ENCODE assay signal across 9 mouse cellular contexts in the genomic region with DNA sequence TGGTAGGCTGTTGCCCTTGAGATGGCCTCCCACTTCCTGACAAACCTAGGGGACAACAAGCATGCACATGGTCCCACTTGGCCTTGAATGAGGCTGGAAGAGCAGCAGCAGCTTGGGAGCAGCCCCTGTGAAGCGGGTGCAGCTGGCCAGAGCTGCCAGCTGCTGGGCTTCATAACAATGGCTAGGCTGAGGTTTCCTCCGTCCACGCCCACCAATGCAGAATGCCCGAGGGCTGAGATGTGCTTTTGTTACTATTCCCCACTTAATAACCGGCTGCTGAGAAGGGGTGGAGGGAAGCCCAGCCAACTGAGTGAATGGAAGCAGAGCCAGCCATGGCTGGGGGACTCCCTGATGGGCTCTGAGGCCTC.
DNase-seq lines count a peak whose midpoint lies in the region; ATAC-seq and TF ChIP-seq lines count a peak whose summit lies in the region.
"Had no signal": no experiment of that assay in that cellular context is flagged by ENCODE, and none has a peak within 500 bp of the region (broad histone marks: within the 10 kb centered on the region; RNA-seq: fewer than 3 reads in every experiment).

No protein-coding gene starts in this region.

- TF ChIP-seq POLR2A in lung, adult 2 months (IDR thresholded peaks at IDR 0.05; ENCODE audit: borderline replicate concordance, extremely low read depth, low read depth, low read length), result no peak

- DNase-seq in lung, adult 2 months, result no peak
- peak; percentile 77 for DNase-seq in forebrain, embryonic 10.5 days (ENCODE audit: extremely low spot score, low spot score)
- no peak for DNase-seq in T-cell, adult 2 months (ENCODE audit: low spot score)
- DNase-seq in layer of hippocampus, adult 2 months (ENCODE audit: low spot score in 2 of 2), result no peak
- DNase-seq in cerebellum, adult 9-11 months, result no peak
- DNase-seq: right cerebral cortex, postnatal 4 days had no signal

- H3K4me2 ChIP-seq in lung, embryonic 16.5 days (ENCODE audit: low read depth, low read length), result no peak overlapping the region
- H3K4me2 ChIP-seq in limb, embryonic 15.5 days, result no peak overlapping the region
- H3K4me2 ChIP-seq in stomach, embryonic 14.5 days (replicated peaks; ENCODE audit: low read depth, low read length), result no peak overlapping the region

- WGBS in lung, embryonic 16.5 days, result 42% methylated on average over 5 of the region's 5 CpGs
- 33% methylated on average over 5 of the region's 5 CpGs for WGBS in lung, adult 2 months
- WGBS in forebrain, embryonic 10.5 days, result 7% methylated on average over 5 of the region's 5 CpGs
- 37% methylated on average over 5 of the region's 5 CpGs for WGBS in limb, embryonic 15.5 days
- 21% methylated on average over 5 of the region's 5 CpGs for WGBS in stomach, embryonic 14.5 days

- H3K36me3 ChIP-seq in lung, embryonic 16.5 days (ENCODE audit: control insufficient read depth, insufficient read depth, low read length), result no peaks in the 10 kb centered on the region
- H3K36me3 ChIP-seq in forebrain, embryonic 10.5 days (replicated peaks), result no peaks in the 10 kb centered on the region
- H3K36me3 ChIP-seq in limb, embryonic 15.5 days, result no peaks in the 10 kb centered on the region
- no peaks in the 10 kb centered on the region for H3K36me3 ChIP-seq in stomach, embryonic 14.5 days (ENCODE audit: control insufficient read depth, insufficient read depth, low read length)

- no peaks in the 10 kb centered on the region for H3K27me3 ChIP-seq in lung, embryonic 16.5 days (ENCODE audit: control insufficient read depth, insufficient read depth, low read depth, low read length)
- H3K27me3 ChIP-seq in forebrain, embryonic 10.5 days (ENCODE audit: poor library complexity, severe bottlenecking), result peaks cover 6% of the 10 kb centered on the region; the same call in 1 of the 2 replicates
- no peaks in the 10 kb centered on the region for H3K27me3 ChIP-seq in limb, embryonic 15.5 days
- no peaks in the 10 kb centered on the region for H3K27me3 ChIP-seq in stomach, embryonic 14.5 days (ENCODE audit: control insufficient read depth, insufficient read depth, low read length)

- H3K9ac ChIP-seq in lung, embryonic 16.5 days (ENCODE audit: low read length), result no peak overlapping the region
- H3K9ac ChIP-seq in limb, embryonic 15.5 days, result no peak overlapping the region
- no peak overlapping the region for H3K9ac ChIP-seq in stomach, embryonic 14.5 days (replicated peaks; ENCODE audit: low read depth, low read length)

- no peak overlapping the region for H3K27ac ChIP-seq in lung, embryonic 16.5 days (ENCODE audit: low read length)
- H3K27ac ChIP-seq in forebrain, embryonic 10.5 days, result peak overlapping the region; percentile 92
- H3K27ac ChIP-seq in limb, embryonic 15.5 days, result 0 out of 2 replicates have a peak overlapping the region, but pooled peaks have one; percentile 22
- H3K27ac ChIP-seq in stomach, embryonic 14.5 days (ENCODE audit: low read length), result no peak overlapping the region
- no peak overlapping the region for H3K27ac ChIP-seq in layer of hippocampus, adult 2 months

- no peaks in the 10 kb centered on the region for H3K9me3 ChIP-seq in lung, embryonic 16.5 days (ENCODE audit: control insufficient read depth, low read length)
- H3K9me3 ChIP-seq in forebrain, embryonic 10.5 days, result no peaks in the 10 kb centered on the region
- no peaks in the 10 kb centered on the region for H3K9me3 ChIP-seq in limb, embryonic 15.5 days
- no peaks in the 10 kb centered on the region for H3K9me3 ChIP-seq in stomach, embryonic 14.5 days (ENCODE audit: control insufficient read depth, low read depth, low read length)

- peaks cover 23% of the 10 kb centered on the region for H3K4me1 ChIP-seq in lung, embryonic 16.5 days (replicated peaks; ENCODE audit: control insufficient read depth, insufficient read depth, low read length)
- H3K4me1 ChIP-seq in lung, adult 2 months (ENCODE audit: control insufficient read depth, insufficient read depth, low read length), result no peaks in the 10 kb centered on the region; the same call in 1 of the 2 replicates
- peaks cover 77% of the 10 kb centered on the region for H3K4me1 ChIP-seq in forebrain, embryonic 10.5 days
- H3K4me1 ChIP-seq in limb, embryonic 15.5 days, result peaks cover 39% of the 10 kb centered on the region
- peaks cover 27% of the 10 kb centered on the region for H3K4me1 ChIP-seq in stomach, embryonic 14.5 days (ENCODE audit: control insufficient read depth, insufficient read depth, low read length)

- no peak overlapping the region for H3K4me3 ChIP-seq in lung, embryonic 16.5 days (ENCODE audit: low read length)
- H3K4me3 ChIP-seq in lung, adult 2 months (replicated peaks; ENCODE audit: extremely low read depth, low read depth, low read length), result no peak overlapping the region
- peak overlapping the region; percentile 27; the same call in 1 of the 2 replicates for H3K4me3 ChIP-seq in forebrain, embryonic 10.5 days
- no peak overlapping the region for H3K4me3 ChIP-seq in limb, embryonic 15.5 days
- no peak overlapping the region for H3K4me3 ChIP-seq in stomach, embryonic 14.5 days (ENCODE audit: low read depth, low read length)
- H3K4me3 ChIP-seq in layer of hippocampus, adult 2 months, result no peak overlapping the region

- no peak for TF ChIP-seq CTCF in lung, adult 2 months (IDR thresholded peaks at IDR 0.05; ENCODE audit: insufficient read depth, low read length)
- no peak for TF ChIP-seq CTCF in layer of hippocampus, adult 2 months (conservative IDR thresholded peaks at IDR 0.05)

- peak; percentile 56 for ATAC-seq in lung, embryonic 16.5 days (ENCODE audit: low read depth)
- no peak for ATAC-seq in limb, embryonic 15.5 days (ENCODE audit: insufficient number of reproducible peaks, low FRiP score, low TSS enrichment, low read depth)
- ATAC-seq in stomach, embryonic 14.5 days (ENCODE audit: insufficient number of reproducible peaks, insufficient read depth, low FRiP score, low read depth), result peak; percentile 54; the same call in 1 of the 2 replicates

Comparison
In these comparisons a context has a peak if more than half of its experiments do, and no peak if none do; other contexts are left out.
1. H3K27ac ChIP-seq: peak in forebrain, embryonic 10.5 days (single experiment) and limb, embryonic 15.5 days (single experiment); none in lung, embryonic 16.5 days (single experiment), stomach, embryonic 14.5 days (single experiment) and layer of hippocampus, adult 2 months (single experiment).